Mouse (Mus musculus) heart, postnatal 14 days (tissue): Measurements from ENCODE around the gene Gabpb2. TPM values are rescaled to one million over a fixed set of nuclear protein-coding genes. Genes with fewer than 3 reads are reported as not detected.
A peak's percentile ranks its signal among the peaks of the same experiment; 100 is the strongest.
"Not testable (repeated sequence)": the region's sequence is repeated elsewhere in the genome, so short reads cannot be mapped to it uniquely, and the experiment has no call there.

Source experiments
- DNase-seq, 2 experiments: peaks; one replicate each; pipeline ENCODE4 v3.0.0; 2021 to 2022
- intact Hi-C: fragments of 180-260 bp; cut with DNase I; formaldehyde crosslinking; loops from one replicate; pipeline ENCODE4 v1.15.1; 2025
- microRNA-seq, 2 experiments: library from miRNA; unstranded; fragments of <30 nt; microRNA quantifications; one replicate each; pipeline ENCODE4 v1.2.0; 2021 to 2022
- total RNA-seq, 2 experiments: library from RNA; stranded (reverse); gene quantifications; 2 replicates each; pipeline ENCODE4 v1.2.3; 2021

The Gabpb2 gene
- total RNA-seq, 2 experiments from 2014 or later, result 14.9 to 15.0 TPM

GRCm38 (mm10) chr3:95133680-95134101, 84.0 kb downstream of the Gabpb2 start, which contains the start of the genes Scnm1 and Lysmd1:
Scnm1 (minus strand) TSS chr3:95134011.
Lysmd1 (plus strand) TSS chr3:95134088.
- DNase-seq, result peak; percentile 89
- intact Hi-C loops, result no loop called here

DNA sequence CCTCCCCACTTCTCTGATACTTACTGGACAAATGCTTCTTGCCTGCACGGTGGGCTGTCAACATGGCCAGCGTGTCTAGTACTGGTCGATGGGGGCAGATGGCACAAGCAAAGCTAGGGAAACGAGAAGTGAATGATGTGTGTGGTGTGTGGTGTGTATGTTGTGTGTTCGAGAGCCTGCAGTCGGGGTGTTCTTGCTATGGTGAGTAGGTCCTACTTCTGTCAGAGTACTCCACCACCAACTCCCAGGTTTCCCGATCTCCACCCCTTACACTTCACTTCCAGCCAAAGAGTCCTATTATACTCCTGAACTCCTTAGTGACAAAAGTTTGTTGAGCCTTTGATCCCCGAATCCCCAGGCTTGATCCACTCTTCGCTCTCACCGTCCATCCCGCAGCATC, 84.5 kb downstream of the Gabpb2 start:
- DNase-seq, result no peak
- intact Hi-C loops, result no loop called here

- DNase-seq, intact Hi-C loops: not testable (repeated sequence)
Observed at GRCm38 (mm10) chr3:95132389-95132788, 85.3 kb downstream of the Gabpb2 start.

Small RNAs within 50 kb of the gene (microRNA-seq; reads per million reads assigned to microRNA genes)
- gene Mir8099-1, result 0 reads per million in 2 experiments

Other genes starting within 250 kb of the Gabpb2 start
- 10 to 100 TPM; 33.5 to 35.3 TPM for gene Pi4kb, start 243.2 kb downstream of the Gabpb2 start, total RNA-seq
- 10 to 100 TPM; 15.4 to 16.8 TPM for gene Zfp687, start 202.5 kb downstream of the Gabpb2 start, total RNA-seq
- 100 to 1,000 TPM; 118 to 132 TPM for gene Psmd4, start 175.3 kb downstream of the Gabpb2 start, total RNA-seq
- gene Pip5k1a, start 111.0 kb downstream of the Gabpb2 start, total RNA-seq, result 10 to 100 TPM; 18.3 to 19.2 TPM
- gene Vps72, start 106.9 kb downstream of the Gabpb2 start, total RNA-seq, result 10 to 100 TPM; 32.4 to 32.5 TPM
- 10 to 100 TPM; 10.6 to 11.1 TPM for gene Tmod4, start 93.4 kb downstream of the Gabpb2 start, total RNA-seq
- gene Scnm1, start 83.9 kb downstream of the Gabpb2 start, total RNA-seq, result 10 to 100 TPM; 29.5 to 33.5 TPM
- 1 to 10 TPM; 6.4 to 7.4 TPM for gene Lysmd1, start 83.8 kb downstream of the Gabpb2 start, total RNA-seq
- 1 to 10 TPM; 3.0 to 3.1 TPM for gene Tnfaip8l2, start 75.6 kb downstream of the Gabpb2 start, total RNA-seq
- 10 to 100 TPM in 1 of 2 experiments, 1 to 10 TPM in 1; 5.8 to 11.8 TPM for gene Sema6c, start 57.5 kb downstream of the Gabpb2 start, total RNA-seq
- 10 to 100 TPM; 31.9 to 33.6 TPM for gene Cdc42se1, start 10.8 kb upstream of the Gabpb2 start, total RNA-seq
- 1 to 10 TPM; 6.7 to 7.8 TPM for gene Mllt11, start 14.3 kb upstream of the Gabpb2 start, total RNA-seq
- not detected for gene Gm128, start 23.7 kb upstream of the Gabpb2 start, total RNA-seq
- under 1 TPM in 1 of 2 experiments, not detected in 1; 0.32 TPM for gene Bnipl, start 33.3 kb upstream of the Gabpb2 start, total RNA-seq
- 10 to 100 TPM; 22.3 to 25.8 TPM for gene Mindy1, start 63.4 kb upstream of the Gabpb2 start, total RNA-seq
- gene Prune1, start 64.2 kb upstream of the Gabpb2 start, total RNA-seq, result 10 to 100 TPM; 19.8 to 20.4 TPM
- gene Anxa9, start 89.3 kb upstream of the Gabpb2 start, total RNA-seq, result under 1 TPM; 0.38 to 0.76 TPM
- gene Cers2, start 96.9 kb upstream of the Gabpb2 start, total RNA-seq, result 10 to 100 TPM; 47.4 to 47.6 TPM
- gene Setdb1, start 139.3 kb upstream of the Gabpb2 start, total RNA-seq, result 10 to 100 TPM; 14.1 to 14.4 TPM
- not detected for gene 4930558C23Rik, start 184.9 kb upstream of the Gabpb2 start, total RNA-seq
- 10 to 100 TPM; 45.0 to 48.6 TPM for gene Arnt, start 216.5 kb upstream of the Gabpb2 start, total RNA-seq